Mouse (Mus musculus) lung, adult 2 months (tissue): Measurements from ENCODE around the gene Scd3. TPM values are rescaled to one million over a fixed set of nuclear protein-coding genes. Genes with fewer than 3 reads are reported as not detected.
A peak's percentile ranks its signal among the peaks of the same experiment; 100 is the strongest.

ENCODE experiments used
- DNase-seq: peaks from one replicate; pipeline ENCODE4 v3.0.0; 2022
- H3K4me1 ChIP-seq: fragments of 200-500 bp; 2 replicates; pipeline ENCODE4 v1.6.1; 2011; ENCODE audit warnings: low read length; ENCODE audit not compliant: control insufficient read depth, insufficient read depth
- H3K4me3 ChIP-seq: fragments of 200-500 bp; replicated peaks from 2 replicates; pipeline ENCODE3; 2011; ENCODE audit warnings: low read depth, mild to moderate bottlenecking, control low read depth, low read length; ENCODE audit errors: extremely low read depth
- CTCF ChIP-seq: fragments of 200-500 bp; IDR thresholded peaks from 2 replicates; pipeline ENCODE4 v1.5.1; 2011; ENCODE audit warnings: mild to moderate bottlenecking, low read length, control low read depth; ENCODE audit not compliant: insufficient read depth
- POLR2A ChIP-seq: fragments of 200-500 bp; IDR thresholded peaks from 2 replicates; pipeline ENCODE4 v1.6.1; 2011; ENCODE audit warnings: low read depth, mild to moderate bottlenecking, control low read depth, low read length, borderline replicate concordance; ENCODE audit errors: extremely low read depth
- WGBS: fragments of 180-500 bp; shearing (Covaris S2); methylation state at CpG from one replicate; pipeline ENCODE4 v1.1.7; 2018; 5-methylcytosine and 5-hydroxymethylcytosine counted together
- polyA plus RNA-seq: library from polyadenylated mRNA; depleted of rRNA; stranded (reverse); fragments of >200 nt; gene quantifications from 2 replicates; pipeline ENCODE4 v1.2.3, GENCODE M21; 2012

Scd3 gene
- polyA plus RNA-seq, 1 experiment = not detected

DNA sequence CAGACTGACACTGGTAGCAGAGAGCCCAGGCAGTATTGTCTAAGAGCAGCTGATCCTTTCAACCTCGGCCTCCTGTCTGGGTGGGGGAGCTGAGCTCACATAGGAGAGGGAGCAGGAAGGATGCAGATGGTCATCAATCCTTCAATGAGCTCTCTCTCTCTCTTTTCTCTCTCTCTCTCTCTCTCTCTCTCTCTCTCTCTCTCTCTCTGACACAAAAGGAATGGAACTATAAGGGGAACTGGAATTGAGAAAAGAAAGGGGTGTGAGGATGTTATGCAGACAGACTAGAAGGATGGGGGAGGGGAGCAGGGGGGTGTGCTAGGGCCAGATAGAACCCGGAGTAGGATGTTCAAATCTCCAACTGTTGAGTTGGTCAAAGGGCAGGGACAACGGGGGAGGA, 10.7 kb upstream of the Scd3 start, which contains the start of gene Pkd2l1:
Gene Pkd2l1 (minus strand): TSS at position 101 of the 400 bp plus-strand sequence.
- TF ChIP-seq CTCF (no peak), POLR2A (no peak)
- whole genome bisulfite sequencing = 34% methylated on average over 3 of the region's 3 CpGs
- DNase-seq = no peak
- no peak within 1 kb of the TSS for H3K4me3 ChIP-seq
- H3K4me1 ChIP-seq = no peaks in the 10 kb centered on the region

- TF ChIP-seq CTCF (no peak), POLR2A (no peak)
- H3K4me1 ChIP-seq = no peaks in the 10 kb centered on the region
- peak; percentile 33 for DNase-seq
- 35% methylated on average over 7 of the region's 7 CpGs for WGBS
- H3K4me3 ChIP-seq = no peak overlapping the region
Measured at GRCm38 (mm10) chr19:44193906-44194305, 9.2 kb upstream of the Scd3 start.

DNA sequence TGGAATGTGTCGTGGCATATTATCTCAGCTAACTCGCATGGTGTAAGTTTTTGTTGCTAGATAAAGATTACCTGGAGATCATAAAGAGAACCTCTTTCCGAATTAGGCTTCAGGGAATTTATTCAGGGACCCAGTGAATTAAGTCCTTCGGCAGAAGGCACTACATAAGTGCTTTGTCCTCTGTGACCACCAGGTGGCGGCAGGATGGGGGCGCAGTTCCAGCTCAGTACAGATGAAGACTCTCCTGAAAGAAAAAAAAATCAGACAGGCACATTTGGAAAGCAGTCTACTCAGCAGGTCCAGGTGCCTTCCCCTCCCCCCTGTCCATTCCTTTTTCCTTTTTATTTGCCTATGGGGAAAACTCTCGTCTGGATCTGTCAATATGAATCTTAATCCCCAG, 7.9 kb upstream of the Scd3 start:
- peak; percentile 57 for DNase-seq
- no peak for TF ChIP-seq POLR2A
- TF ChIP-seq CTCF = peak; percentile 83
- 19% methylated on average over 7 of the region's 7 CpGs for WGBS

GRCm38 (mm10) chr19:44197053-44197852, 5.8 kb upstream of the Scd3 start:
- TF ChIP-seq CTCF = no peak
- TF ChIP-seq POLR2A = no peak
- H3K4me3 ChIP-seq = no peak overlapping the region
- no peaks in the 10 kb centered on the region for H3K4me1 ChIP-seq
- 71% methylated on average over 10 of the region's 10 CpGs for WGBS
- DNase-seq = no peak

More for the DNA sequence above, 7.9 kb upstream of the Scd3 start:
- Histone ChIP-seq H3K4me1 (no peaks in the 10 kb centered on the region), H3K4me3 (no peak overlapping the region)

- WGBS = 78% methylated on average over 6 of the region's 6 CpGs
- DNase-seq = no peak
Measured at GRCm38 (mm10) chr19:44198494-44198893, 4.6 kb upstream of the Scd3 start.

GRCm38 (mm10) chr19:44198964-44199363, 4.1 kb upstream of the Scd3 start:
- TF ChIP-seq CTCF (peak; percentile 37), POLR2A (no peak)
- 79% methylated on average over 2 of the region's 2 CpGs for WGBS
- no peak for DNase-seq
- no peaks in the 10 kb centered on the region for H3K4me1 ChIP-seq
- H3K4me3 ChIP-seq = no peak overlapping the region

More at GRCm38 (mm10) chr19:44198494-44198893, 4.6 kb upstream of the Scd3 start:
- H3K4me1 ChIP-seq = no peaks in the 10 kb centered on the region
- no peak for TF ChIP-seq POLR2A
- TF ChIP-seq CTCF = no peak
- no peak overlapping the region for H3K4me3 ChIP-seq

DNA sequence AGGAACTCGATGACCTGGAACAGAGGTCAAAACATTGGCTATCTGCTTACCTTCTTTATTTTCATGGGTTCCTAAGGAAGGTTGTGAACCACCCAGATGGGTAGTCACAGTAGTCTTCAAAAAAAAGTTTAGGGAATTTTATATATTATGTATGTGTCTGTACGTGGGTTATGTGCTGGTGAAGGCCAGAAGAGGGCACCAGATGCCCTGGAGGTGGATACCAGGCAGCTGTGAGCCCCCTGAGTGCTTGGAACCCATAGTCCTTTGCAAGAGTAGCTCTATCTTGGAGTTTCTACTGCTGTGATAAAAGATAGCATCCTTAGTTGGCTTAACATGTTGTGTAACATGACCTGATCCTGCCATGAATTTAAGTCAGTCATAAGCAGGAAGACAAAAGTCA, 4.0 kb downstream of the Scd3 start:
- no peak for DNase-seq
- Histone ChIP-seq H3K4me1 (no peaks in the 10 kb centered on the region), H3K4me3 (no peak overlapping the region)
- 63% methylated on average over 2 of the region's 2 CpGs for WGBS
- TF ChIP-seq POLR2A (no peak), CTCF (no peak)

DNA sequence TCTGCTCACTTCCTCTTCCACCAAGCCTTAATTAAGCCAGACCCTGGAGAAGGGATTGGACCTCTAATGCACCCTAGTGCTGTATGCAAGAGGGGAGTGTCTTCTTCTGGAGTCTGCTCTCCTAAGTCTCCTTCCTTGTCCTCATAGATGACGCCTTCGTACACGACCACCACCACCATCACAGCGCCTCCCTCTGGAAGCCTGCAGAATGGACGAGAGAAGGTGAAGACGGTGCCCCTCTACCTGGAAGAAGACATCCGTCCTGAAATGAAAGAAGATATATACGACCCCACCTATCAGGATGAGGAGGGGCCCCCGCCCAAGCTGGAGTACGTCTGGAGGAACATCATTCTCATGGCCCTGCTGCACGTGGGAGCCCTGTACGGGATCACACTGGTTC, 12.2 kb downstream of the Scd3 start:
- no peak for TF ChIP-seq CTCF
- no peak for TF ChIP-seq POLR2A
- Histone ChIP-seq H3K4me3 (no peak overlapping the region), H3K4me1 (no peaks in the 10 kb centered on the region)
- WGBS = 66% methylated on average over 12 of the region's 12 CpGs
- no peak for DNase-seq

GRCm38 (mm10) chr19:44217958-44218525, 15.0 kb downstream of the Scd3 start:
- DNase-seq = no peak
- 36% methylated on average over 3 of the region's 3 CpGs for WGBS
- Histone ChIP-seq H3K4me1 (no peaks in the 10 kb centered on the region), H3K4me3 (no peak overlapping the region)
- TF ChIP-seq CTCF (no peak), POLR2A (no peak)

DNA sequence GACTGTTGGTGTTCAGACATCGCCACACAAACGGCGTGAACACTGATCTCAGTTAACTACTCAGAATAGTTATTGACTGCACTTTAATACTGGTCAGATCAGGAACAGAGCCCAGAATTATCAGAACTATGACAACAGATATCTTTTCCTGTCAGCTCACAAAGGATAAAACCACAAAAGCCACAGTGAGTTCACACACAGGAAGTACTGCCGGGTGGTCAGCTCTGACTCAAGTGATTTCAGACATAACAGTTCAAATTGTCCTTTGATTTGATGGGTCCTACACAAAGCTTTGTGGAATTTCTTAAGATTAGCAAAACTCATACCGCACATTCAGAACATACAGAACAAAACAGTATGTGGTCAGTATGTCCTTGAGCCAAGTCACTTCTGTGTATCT, 22.7 kb downstream of the Scd3 start:
- H3K4me3 ChIP-seq = no peak overlapping the region
- WGBS = 70% methylated on average over 5 of the region's 5 CpGs
- no peak for DNase-seq
- TF ChIP-seq POLR2A = no peak
- TF ChIP-seq CTCF = no peak
- no peaks in the 10 kb centered on the region for H3K4me1 ChIP-seq
